Mouse (Mus musculus) effector memory CD4-positive, alpha-beta T cell, adult 7 months (primary cell): ENCODE data around the gene A030003K21Rik. TPM values are rescaled to one million over a fixed set of nuclear protein-coding genes. Genes with fewer than 3 reads are reported as not detected.

ENCODE experiments used
- polyA plus RNA-seq: library from polyadenylated mRNA; unstranded; fragments of 100-300 nt; shearing (Covaris generic); gene quantifications from one replicate; pipeline ENCODE4 v1.2.1, GENCODE M21; 2017

Gene A030003K21Rik
- polyA plus RNA-seq: not detected

DNA sequence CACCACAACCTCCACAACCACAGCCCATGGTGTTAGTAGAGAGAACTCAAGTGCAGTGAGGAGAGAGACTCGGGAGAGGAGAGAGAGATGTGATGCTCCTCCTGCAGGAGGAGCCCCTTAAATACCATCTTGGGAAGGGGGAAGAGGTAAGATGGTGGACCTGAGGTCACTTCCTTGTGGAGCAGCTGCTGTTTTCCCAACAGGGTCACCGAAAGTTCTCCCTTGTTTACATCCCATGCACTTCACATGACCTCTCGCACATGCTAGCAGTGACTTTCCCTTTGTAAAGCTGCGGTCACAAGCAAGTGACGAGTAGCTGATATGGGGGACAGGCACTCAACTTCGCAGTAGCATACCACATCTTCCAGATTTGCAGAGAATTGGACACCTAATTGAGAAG is at the start of gene A030003K21Rik:
TSS of gene A030003K21Rik (minus strand) at position 94 of the 400 bp plus-strand sequence.

DNA sequence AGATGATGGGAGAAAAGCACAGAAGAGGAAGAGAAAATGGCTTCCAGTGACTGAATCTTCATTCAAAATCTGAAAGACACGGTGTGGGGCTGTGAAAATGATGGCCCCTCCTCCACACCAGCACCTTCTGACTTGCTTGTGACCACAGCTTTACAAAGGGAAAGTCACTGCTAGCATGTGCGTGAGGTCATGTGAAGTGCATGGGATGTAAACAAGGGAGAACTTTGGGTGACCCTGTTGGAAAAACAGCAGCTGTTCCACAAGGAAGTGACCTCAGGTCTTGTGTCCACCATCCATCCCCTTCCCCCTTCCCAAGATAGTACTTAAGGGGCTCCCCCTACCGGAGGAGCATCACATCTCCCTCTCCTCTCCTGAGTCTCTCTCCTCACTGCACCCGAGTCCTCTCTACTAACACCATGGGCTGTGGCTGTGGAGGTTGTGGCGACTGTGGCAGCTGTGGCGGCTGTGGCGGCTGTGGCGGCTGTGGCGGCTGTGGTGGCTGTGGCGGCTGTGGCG is 16.7 kb upstream of the A030003K21Rik start, which contains the start of gene Gm47955:
TSS of gene Gm47955 (plus strand) at position 417 of the 516 bp plus-strand sequence.

DNA sequence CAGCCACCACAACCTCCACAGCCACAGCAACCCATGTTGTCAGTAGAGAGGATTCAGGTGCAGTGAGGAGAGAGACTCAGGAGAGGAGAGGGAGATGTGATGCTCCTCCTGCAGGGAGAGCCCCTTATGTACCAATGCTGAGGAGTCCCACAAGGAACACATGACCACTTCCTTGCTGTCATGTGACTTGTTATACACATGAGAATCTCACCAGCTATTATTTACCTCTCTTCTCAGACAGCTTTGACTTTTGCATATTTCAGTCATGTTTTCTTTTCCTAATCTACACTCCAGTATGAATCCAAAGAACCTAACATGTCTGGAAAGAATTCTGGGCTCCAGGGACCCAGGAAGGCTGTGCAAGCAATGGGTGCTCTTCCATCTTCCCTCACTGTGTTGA is 12.7 kb upstream of the A030003K21Rik start, which contains the start of gene Gm7544:
TSS of gene Gm7544 (minus strand) at position 101 of the 400 bp plus-strand sequence.

DNA sequence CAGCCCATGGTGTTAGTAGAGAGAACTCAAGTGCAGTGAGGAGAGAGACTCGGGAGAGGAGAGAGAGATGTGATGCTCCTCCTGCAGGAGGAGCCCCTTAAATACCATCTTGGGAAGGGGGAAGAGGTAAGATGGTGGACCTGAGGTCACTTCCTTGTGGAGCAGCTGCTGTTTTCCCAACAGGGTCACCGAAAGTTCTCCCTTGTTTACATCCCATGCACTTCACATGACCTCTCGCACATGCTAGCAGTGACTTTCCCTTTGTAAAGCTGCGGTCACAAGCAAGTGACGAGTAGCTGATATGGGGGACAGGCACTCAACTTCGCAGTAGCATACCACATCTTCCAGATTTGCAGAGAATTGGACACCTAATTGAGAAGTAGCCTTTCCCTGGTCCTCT is 11.9 kb downstream of the A030003K21Rik start, which contains the start of gene Gm6217:
TSS of gene Gm6217 (minus strand) at position 74 of the 400 bp plus-strand sequence.

DNA sequence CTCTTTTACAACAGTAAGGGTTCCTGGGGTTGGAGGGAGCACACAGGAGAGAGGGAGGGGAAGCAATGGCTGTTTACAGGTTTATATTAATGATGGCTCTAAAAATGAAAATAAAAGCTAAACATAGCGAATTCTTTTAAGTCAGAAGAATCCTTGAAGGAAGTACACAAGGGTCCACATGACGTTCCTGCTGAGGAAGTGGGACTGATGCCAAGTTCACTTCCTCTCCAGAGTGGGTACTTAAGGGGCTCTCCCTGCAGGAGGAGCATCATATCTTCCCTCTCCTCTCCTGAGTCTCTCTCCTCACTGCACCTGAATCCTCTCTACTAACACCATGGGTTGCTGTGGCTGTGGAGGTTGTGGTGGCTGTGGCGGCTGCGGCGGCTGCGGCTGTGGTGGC is 18.5 kb downstream of the A030003K21Rik start, which contains the start of gene A030014E15Rik:
TSS of gene A030014E15Rik (plus strand) at position 268 of the 400 bp plus-strand sequence.

DNA sequence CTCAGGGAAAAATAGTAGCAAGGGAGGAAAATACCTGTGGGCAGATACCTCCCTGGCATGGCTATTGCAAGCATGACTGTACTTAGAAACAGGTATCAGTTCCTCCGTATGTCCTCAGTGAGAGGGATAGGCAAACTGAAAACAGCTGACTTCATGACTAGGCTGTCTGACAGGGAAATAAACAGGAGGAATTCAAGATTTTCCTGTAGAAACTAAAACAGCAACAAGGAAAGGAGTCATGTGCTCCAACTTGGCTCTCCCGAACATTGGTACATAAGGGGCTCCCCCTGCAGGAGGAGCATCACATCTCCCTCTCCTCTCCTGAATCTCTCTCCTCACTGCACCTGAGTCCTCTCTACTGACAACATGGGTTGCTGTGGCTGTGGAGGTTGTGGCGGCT is 30.2 kb downstream of the A030003K21Rik start, which contains the start of gene A030005L19Rik:
TSS of gene A030005L19Rik (plus strand) at position 301 of the 400 bp plus-strand sequence.

Other genes starting within 250 kb of the A030003K21Rik start
- gene Mff, start 218.5 kb downstream of the A030003K21Rik start, polyA plus RNA-seq: 166 TPM
- not detected for gene Tm4sf20, start 174.9 kb downstream of the A030003K21Rik start, polyA plus RNA-seq
- gene Gm47791, start 172.1 kb downstream of the A030003K21Rik start, polyA plus RNA-seq: not detected
- 128 TPM for gene Agfg1, start 103.9 kb downstream of the A030003K21Rik start, polyA plus RNA-seq
- not detected for gene A030005L19Rik, start 30.1 kb downstream of the A030003K21Rik start, polyA plus RNA-seq
- gene A030014E15Rik, start 18.5 kb downstream of the A030003K21Rik start, polyA plus RNA-seq: not detected
- gene Gm6217, start 12.0 kb downstream of the A030003K21Rik start, polyA plus RNA-seq: not detected
- gene Gm7544, start 12.6 kb upstream of the A030003K21Rik start, polyA plus RNA-seq: not detected
- gene Gm47955, start 16.9 kb upstream of the A030003K21Rik start, polyA plus RNA-seq: not detected
- not detected for gene Gm47959, start 57.2 kb upstream of the A030003K21Rik start, polyA plus RNA-seq
- 0.20 TPM for gene Slc19a3, start 95.1 kb upstream of the A030003K21Rik start, polyA plus RNA-seq
- not detected for gene Krtap28-10, start 99.1 kb upstream of the A030003K21Rik start, polyA plus RNA-seq
- not detected for gene Gm47969, start 101.5 kb upstream of the A030003K21Rik start, polyA plus RNA-seq
- 0.71 TPM for gene A030005K14Rik, start 116.0 kb upstream of the A030003K21Rik start, polyA plus RNA-seq
- not detected for gene Krtap28-13, start 117.5 kb upstream of the A030003K21Rik start, polyA plus RNA-seq
- not detected for gene Ccl20, start 173.4 kb upstream of the A030003K21Rik start, polyA plus RNA-seq
- gene Daw1, start 216.4 kb upstream of the A030003K21Rik start, polyA plus RNA-seq: not detected